Mouse (Mus musculus): ENCODE results near the gene Magi2. TPM values are rescaled to one million over a fixed set of nuclear protein-coding genes. Genes with fewer than 3 reads are reported as not detected.

Magi2 gene
- 1.7 and 2.4 TPM in 2 replicates for polyA plus RNA-seq (2014; fragmentation: Nextera tagmentation; extraction: Ambion mirVana)

- no peak within 1 kb of the TSS for H3K27ac ChIP-seq (ENCODE audit: low read depth, low read length)
- no peak for ATAC-seq (replicated peaks; ENCODE audit: low FRiP score)
- peak within 1 kb of the TSS; percentile 26; the same call in 1 of the 2 replicates for H3K9ac ChIP-seq (ENCODE audit: low read depth, low read length)
These were observed at the start of gene Magi2 for GRCm38 (mm10) chr5:19226866-19227243. Gene Magi2 (plus strand): TSS chr5:19227036.

GRCm38 (mm10) chr5:19178594-19178993 is 48.2 kb upstream of the Magi2 start:
- no peak overlapping the region for H3K9ac ChIP-seq (ENCODE audit: low read depth, low read length)
- H3K4me3 ChIP-seq (ENCODE audit: low read depth, low read length): no peak overlapping the region
- no peaks in the 10 kb centered on the region for H3K36me3 ChIP-seq (ENCODE audit: control insufficient read depth, insufficient read depth, low read length)
- no peak overlapping the region for H3K4me2 ChIP-seq
- H3K27me3 ChIP-seq (replicated peaks; ENCODE audit: control insufficient read depth, insufficient read depth, low read length): no peaks in the 10 kb centered on the region
- H3K9me3 ChIP-seq (ENCODE audit: control insufficient read depth, low read length): no peaks in the 10 kb centered on the region
- no peaks in the 10 kb centered on the region for H3K4me1 ChIP-seq (replicated peaks; ENCODE audit: control insufficient read depth, insufficient read depth, low read length)
- no peak for DNase-seq (ENCODE audit: low spot score)
- WGBS: 69% methylated on average over 6 of the region's 6 CpGs
- no peak for ATAC-seq (replicated peaks; ENCODE audit: low FRiP score)
- no peak overlapping the region for H3K27ac ChIP-seq (ENCODE audit: low read depth, low read length)

More at GRCm38 (mm10) chr5:19226866-19227243, at the start of gene Magi2:
- WGBS: 0% methylated on average over 19 of the region's 26 CpGs
- no peak for DNase-seq (ENCODE audit: low spot score)
- Histone ChIP-seq H3K4me1 (replicated peaks; ENCODE audit: control insufficient read depth, insufficient read depth, low read length) (no peaks in the 10 kb centered on the region), H3K4me3 (ENCODE audit: low read depth, low read length) (peak within 1 kb of the TSS; percentile 54), H3K9me3 (ENCODE audit: control insufficient read depth, low read length) (no peaks in the 10 kb centered on the region), H3K36me3 (ENCODE audit: control insufficient read depth, insufficient read depth, low read length) (no peaks in the 10 kb centered on the region), H3K27me3 (replicated peaks; ENCODE audit: control insufficient read depth, insufficient read depth, low read length) (peaks cover 25% of the 10 kb centered on the region), H3K4me2 (peak within 1 kb of the TSS; percentile 70)

GRCm38 (mm10) chr5:19186175-19186574 is 40.7 kb upstream of the Magi2 start:
- ATAC-seq (replicated peaks; ENCODE audit: low FRiP score) (no peak), DNase-seq (ENCODE audit: low spot score) (no peak)
- H3K4me2 ChIP-seq: no peak overlapping the region
- 87% methylated on average over 2 of the region's 2 CpGs for WGBS
- H3K36me3 ChIP-seq (ENCODE audit: control insufficient read depth, insufficient read depth, low read length): no peaks in the 10 kb centered on the region
- H3K9me3 ChIP-seq (ENCODE audit: control insufficient read depth, low read length): no peaks in the 10 kb centered on the region
- no peak overlapping the region for H3K27ac ChIP-seq (ENCODE audit: low read depth, low read length)
- H3K4me3 ChIP-seq (ENCODE audit: low read depth, low read length): no peak overlapping the region
- H3K4me1 ChIP-seq (replicated peaks; ENCODE audit: control insufficient read depth, insufficient read depth, low read length): no peaks in the 10 kb centered on the region
- H3K27me3 ChIP-seq (replicated peaks; ENCODE audit: control insufficient read depth, insufficient read depth, low read length): no peaks in the 10 kb centered on the region
- no peak overlapping the region for H3K9ac ChIP-seq (ENCODE audit: low read depth, low read length)

- Histone ChIP-seq H3K4me1 (replicated peaks; ENCODE audit: control insufficient read depth, insufficient read depth, low read length) (no peaks in the 10 kb centered on the region), H3K4me2 (no peak overlapping the region), H3K9ac (ENCODE audit: low read depth, low read length) (no peak overlapping the region), H3K9me3 (ENCODE audit: control insufficient read depth, low read length) (no peaks in the 10 kb centered on the region), H3K4me3 (ENCODE audit: low read depth, low read length) (no peak overlapping the region), H3K27me3 (replicated peaks; ENCODE audit: control insufficient read depth, insufficient read depth, low read length) (no peaks in the 10 kb centered on the region), H3K36me3 (ENCODE audit: control insufficient read depth, insufficient read depth, low read length) (no peaks in the 10 kb centered on the region), H3K27ac (ENCODE audit: low read depth, low read length) (no peak overlapping the region)
- WGBS: 80% methylated on average over 3 of the region's 3 CpGs
- DNase-seq (ENCODE audit: low spot score): no peak
- no peak for ATAC-seq (replicated peaks; ENCODE audit: low FRiP score)
These were observed 15.2 kb upstream of the Magi2 start for GRCm38 (mm10) chr5:19211665-19212064.

GRCm38 (mm10) chr5:19226144-19226865 is 531 bp upstream of the Magi2 start:
- no peaks in the 10 kb centered on the region for H3K4me1 ChIP-seq (replicated peaks; ENCODE audit: control insufficient read depth, insufficient read depth, low read length)
- ATAC-seq (replicated peaks; ENCODE audit: low FRiP score): peak; percentile 77
- peak overlapping the region; percentile 70 for H3K4me2 ChIP-seq
- no peak overlapping the region for H3K27ac ChIP-seq (ENCODE audit: low read depth, low read length)
- H3K4me3 ChIP-seq (ENCODE audit: low read depth, low read length): peak overlapping the region; percentile 54
- no peaks in the 10 kb centered on the region for H3K9me3 ChIP-seq (ENCODE audit: control insufficient read depth, low read length)
- DNase-seq (ENCODE audit: low spot score): peak; percentile 64
- peak overlapping the region; percentile 26; the same call in 1 of the 2 replicates for H3K9ac ChIP-seq (ENCODE audit: low read depth, low read length)
- 2% methylated on average over 43 of the region's 51 CpGs for WGBS
- H3K27me3 ChIP-seq (replicated peaks; ENCODE audit: control insufficient read depth, insufficient read depth, low read length): peaks cover 25% of the 10 kb centered on the region
- no peaks in the 10 kb centered on the region for H3K36me3 ChIP-seq (ENCODE audit: control insufficient read depth, insufficient read depth, low read length)

- H3K4me1 ChIP-seq (replicated peaks; ENCODE audit: control insufficient read depth, insufficient read depth, low read length): no peaks in the 10 kb centered on the region
- H3K27ac ChIP-seq (ENCODE audit: low read depth, low read length): no peak overlapping the region
- peak overlapping the region; percentile 70 for H3K4me2 ChIP-seq
- no peaks in the 10 kb centered on the region for H3K36me3 ChIP-seq (ENCODE audit: control insufficient read depth, insufficient read depth, low read length)
- peak overlapping the region; percentile 54 for H3K4me3 ChIP-seq (ENCODE audit: low read depth, low read length)
- H3K9me3 ChIP-seq (ENCODE audit: control insufficient read depth, low read length): no peaks in the 10 kb centered on the region
- DNase-seq (ENCODE audit: low spot score) (peak; percentile 34), ATAC-seq (replicated peaks; ENCODE audit: low FRiP score) (no peak)
- WGBS: 3% methylated on average over 21 of the region's 21 CpGs
- no peak overlapping the region for H3K9ac ChIP-seq (ENCODE audit: low read depth, low read length)
- H3K27me3 ChIP-seq (replicated peaks; ENCODE audit: control insufficient read depth, insufficient read depth, low read length): peaks cover 25% of the 10 kb centered on the region
These were observed 445 bp downstream of the Magi2 start for GRCm38 (mm10) chr5:19227281-19227680.

DNA sequence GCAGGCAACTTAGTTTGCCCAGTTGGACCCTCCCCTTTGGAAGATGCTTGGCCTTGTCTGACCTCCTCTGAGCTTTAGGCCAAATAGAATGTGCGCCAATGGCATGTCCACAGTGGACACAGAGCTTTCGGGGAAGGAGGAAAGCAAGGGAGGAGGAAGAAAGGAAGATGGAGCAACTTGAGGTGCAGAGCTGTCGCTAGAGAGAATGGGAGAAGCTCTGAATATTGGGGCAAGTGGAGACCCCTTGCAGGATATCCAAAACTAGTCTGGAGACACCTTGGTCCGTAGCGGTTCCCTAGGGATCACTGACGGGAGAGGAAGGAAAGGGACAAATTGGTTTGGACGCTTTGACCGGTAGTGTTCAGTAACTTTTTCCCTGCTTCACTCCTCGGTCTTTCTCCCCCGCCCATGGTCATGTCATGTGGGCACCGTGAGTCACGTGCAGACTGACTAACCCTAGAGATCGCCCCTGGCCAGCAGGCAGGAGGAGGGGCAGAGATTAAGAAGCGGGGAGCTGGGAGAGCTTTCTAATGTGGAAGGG is 1.0 kb downstream of the Magi2 start:
- no peak overlapping the region for H3K9ac ChIP-seq (ENCODE audit: low read depth, low read length)
- 0% methylated on average over 14 of the region's 14 CpGs for WGBS
- ATAC-seq (replicated peaks; ENCODE audit: low FRiP score): no peak

DNA sequence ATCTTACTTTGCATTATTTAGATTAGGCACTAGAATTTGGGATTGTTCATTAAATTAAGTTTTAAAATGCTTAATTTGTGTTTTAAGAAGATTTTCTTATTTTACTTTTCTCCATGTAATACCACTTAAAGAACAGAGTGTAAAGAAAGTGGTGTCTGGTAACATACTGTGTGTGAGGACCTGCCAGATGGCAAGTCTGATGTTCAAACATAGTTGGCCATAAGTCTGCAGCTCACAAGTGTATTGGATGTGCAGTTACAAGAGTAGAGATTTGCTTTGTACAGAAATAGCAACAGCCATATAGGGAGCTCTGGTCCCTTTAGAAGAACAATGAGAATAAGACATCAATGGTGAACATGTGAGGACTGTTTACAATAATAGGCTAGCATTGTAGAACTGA is 15.0 kb downstream of the Magi2 start:
- H3K4me3 ChIP-seq (ENCODE audit: low read depth, low read length): no peak overlapping the region
- H3K4me2 ChIP-seq: no peak overlapping the region
- no peak overlapping the region for H3K9ac ChIP-seq (ENCODE audit: low read depth, low read length)
- ATAC-seq (replicated peaks; ENCODE audit: low FRiP score): no peak
- H3K27ac ChIP-seq (ENCODE audit: low read depth, low read length): no peak overlapping the region
- no peaks in the 10 kb centered on the region for H3K27me3 ChIP-seq (replicated peaks; ENCODE audit: control insufficient read depth, insufficient read depth, low read length)
- H3K9me3 ChIP-seq (ENCODE audit: control insufficient read depth, low read length): no peaks in the 10 kb centered on the region
- H3K4me1 ChIP-seq (replicated peaks; ENCODE audit: control insufficient read depth, insufficient read depth, low read length): no peaks in the 10 kb centered on the region
- no peak for DNase-seq (ENCODE audit: low spot score)
- H3K36me3 ChIP-seq (ENCODE audit: control insufficient read depth, insufficient read depth, low read length): no peaks in the 10 kb centered on the region

More for the DNA sequence above, 1.0 kb downstream of the Magi2 start:
- H3K27ac ChIP-seq (ENCODE audit: low read depth, low read length): no peak overlapping the region
- H3K4me3 ChIP-seq (ENCODE audit: low read depth, low read length): peak overlapping the region; percentile 54
- no peaks in the 10 kb centered on the region for H3K4me1 ChIP-seq (replicated peaks; ENCODE audit: control insufficient read depth, insufficient read depth, low read length)
- H3K27me3 ChIP-seq (replicated peaks; ENCODE audit: control insufficient read depth, insufficient read depth, low read length): peaks cover 25% of the 10 kb centered on the region
- no peaks in the 10 kb centered on the region for H3K36me3 ChIP-seq (ENCODE audit: control insufficient read depth, insufficient read depth, low read length)
- no peaks in the 10 kb centered on the region for H3K9me3 ChIP-seq (ENCODE audit: control insufficient read depth, low read length)
- DNase-seq (ENCODE audit: low spot score): no peak
- H3K4me2 ChIP-seq: peak overlapping the region; percentile 70

GRCm38 (mm10) chr5:19246426-19246825 is 19.6 kb downstream of the Magi2 start:
- WGBS: 57% methylated on average over 2 of the region's 2 CpGs
- Histone ChIP-seq H3K9ac (ENCODE audit: low read depth, low read length) (no peak overlapping the region), H3K36me3 (ENCODE audit: control insufficient read depth, insufficient read depth, low read length) (no peaks in the 10 kb centered on the region)

More at GRCm38 (mm10) chr5:19246426-19246825, 19.6 kb downstream of the Magi2 start:
- H3K9me3 ChIP-seq (ENCODE audit: control insufficient read depth, low read length): no peaks in the 10 kb centered on the region
- H3K27me3 ChIP-seq (replicated peaks; ENCODE audit: control insufficient read depth, insufficient read depth, low read length): no peaks in the 10 kb centered on the region
- no peak overlapping the region for H3K27ac ChIP-seq (ENCODE audit: low read depth, low read length)
- H3K4me3 ChIP-seq (ENCODE audit: low read depth, low read length): no peak overlapping the region
- ATAC-seq (replicated peaks; ENCODE audit: low FRiP score): no peak
- no peak overlapping the region for H3K4me2 ChIP-seq
- DNase-seq (ENCODE audit: low spot score): no peak
- H3K4me1 ChIP-seq (replicated peaks; ENCODE audit: control insufficient read depth, insufficient read depth, low read length): no peaks in the 10 kb centered on the region
